Mouse (Mus musculus): Measurements from ENCODE around the gene Spock1.

DNA sequence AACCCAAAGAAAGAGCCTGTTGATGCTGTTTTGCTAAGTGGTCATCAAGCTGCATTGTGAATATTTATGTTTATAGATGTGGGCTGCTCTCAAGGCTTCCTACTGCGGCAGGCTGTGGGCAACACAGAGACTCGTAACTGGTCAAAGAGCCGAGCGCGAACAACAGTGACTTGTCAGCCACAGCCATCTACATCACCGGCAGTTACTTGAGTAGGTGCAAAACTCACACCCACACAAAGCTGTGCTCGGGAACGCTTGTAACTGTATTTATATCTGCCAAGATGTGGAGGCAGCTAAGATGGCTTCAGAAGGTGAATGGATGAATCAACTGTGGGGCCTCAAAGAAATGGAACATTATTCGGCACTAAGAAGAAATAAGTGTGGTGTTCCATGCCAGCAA lies 23.9 kb upstream of the Spock1 start:
- no peak for TF ChIP-seq HCFC1 (IDR thresholded peaks at IDR 0.05; ENCODE audit: borderline replicate concordance, insufficient read depth, low read length)
- TF ChIP-seq ZC3H11A (IDR thresholded peaks at IDR 0.05; ENCODE audit: borderline replicate concordance, low read depth, low read length) = no peak
- TF ChIP-seq MAFK (IDR thresholded peaks at IDR 0.05; ENCODE audit: insufficient read depth, low read depth, low read length) = no peak
- no peak for TF ChIP-seq CHD2 (IDR thresholded peaks at IDR 0.05; ENCODE audit: low read depth, low read length)
- TF ChIP-seq ZNF384 (IDR thresholded peaks at IDR 0.05; ENCODE audit: low read depth, low read length) = no peak

Data from ES-E14 (cell line).